Mouse (Mus musculus): Measurements from ENCODE around the gene Crip3.

GRCm38 (mm10) chr17:46418628-46419027 lies 10.1 kb upstream of the Crip3 start:
- TF ChIP-seq POLR2A (IDR thresholded peaks at IDR 0.05; ENCODE audit: extremely low read depth, insufficient read depth, low read length) (no peak), CTCF (IDR thresholded peaks at IDR 0.05; ENCODE audit: low read depth, low read length) (no peak)
